Mouse (Mus musculus): Measurements from ENCODE around the gene Sbp. TPM values are rescaled to one million over a fixed set of nuclear protein-coding genes. Genes with fewer than 3 reads are reported as not detected.
A peak's percentile ranks its signal among the peaks of the same experiment; 100 is the strongest.
"Not testable (repeated sequence)": the region's sequence is repeated elsewhere in the genome, so short reads cannot be mapped to it uniquely, and the experiment has no call there.

The Sbp gene
- polyA plus RNA-seq (2014; fragmentation: Nextera tagmentation; extraction: Ambion mirVana), result not detected in 2 replicates

GRCm38 (mm10) chr17:23941372-23941771, at the start of gene Sbp:
Gene Sbp, plus strand, starts transcription at chr17:23941672.
- DNase-seq (ENCODE audit: low spot score), result no peak
- no peak for ATAC-seq
- no peak within 1 kb of the TSS for H3K27ac ChIP-seq (ENCODE audit: low read depth, low read length)
- H3K9me3 ChIP-seq (replicated peaks; ENCODE audit: control insufficient read depth, low read length), result no peaks in the 10 kb centered on the region
- no peak within 1 kb of the TSS for H3K9ac ChIP-seq (ENCODE audit: low read length)
- no peak within 1 kb of the TSS for H3K4me2 ChIP-seq (ENCODE audit: low read length)
- no peaks in the 10 kb centered on the region for H3K36me3 ChIP-seq (ENCODE audit: control insufficient read depth, insufficient read depth, low read length)
- no peaks in the 10 kb centered on the region for H3K27me3 ChIP-seq (replicated peaks; ENCODE audit: control insufficient read depth, insufficient read depth, low read length)
- H3K4me1 ChIP-seq (ENCODE audit: control insufficient read depth, insufficient read depth, low read length), result no peaks in the 10 kb centered on the region
- no peak within 1 kb of the TSS for H3K4me3 ChIP-seq (ENCODE audit: low read depth, low read length)

- H3K9ac ChIP-seq (ENCODE audit: low read length); H3K4me1 ChIP-seq (ENCODE audit: control insufficient read depth, insufficient read depth, low read length); H3K27ac ChIP-seq (ENCODE audit: low read depth, low read length); ATAC-seq; H3K4me2 ChIP-seq (ENCODE audit: low read length); H3K9me3 ChIP-seq (replicated peaks; ENCODE audit: control insufficient read depth, low read length); H3K4me3 ChIP-seq (ENCODE audit: low read depth, low read length); DNase-seq (ENCODE audit: low spot score); H3K36me3 ChIP-seq (ENCODE audit: control insufficient read depth, insufficient read depth, low read length); H3K27me3 ChIP-seq (replicated peaks; ENCODE audit: control insufficient read depth, insufficient read depth, low read length): not testable (repeated sequence)
- 81% methylated on average over 4 of the region's 4 CpGs for WGBS
Measured at GRCm38 (mm10) chr17:23917158-23917557, 24.3 kb upstream of the Sbp start, which contains the start of gene Dcpp3. Gene Dcpp3, plus strand, starts transcription at chr17:23917458.

GRCm38 (mm10) chr17:23924531-23925007, 16.9 kb upstream of the Sbp start:
- no peaks in the 10 kb centered on the region for H3K27me3 ChIP-seq (replicated peaks; ENCODE audit: control insufficient read depth, insufficient read depth, low read length)
- peaks cover 3% of the 10 kb centered on the region; the same call in 1 of the 2 replicates for H3K4me1 ChIP-seq (ENCODE audit: control insufficient read depth, insufficient read depth, low read length)
- DNase-seq (ENCODE audit: low spot score), result peak; percentile 95
- H3K9me3 ChIP-seq (replicated peaks; ENCODE audit: control insufficient read depth, low read length), result no peaks in the 10 kb centered on the region
- peak overlapping the region; percentile 90 for H3K27ac ChIP-seq (ENCODE audit: low read depth, low read length)
- H3K9ac ChIP-seq (ENCODE audit: low read length), result peak overlapping the region; percentile 65
- no peaks in the 10 kb centered on the region for H3K36me3 ChIP-seq (ENCODE audit: control insufficient read depth, insufficient read depth, low read length)
- 0% methylated on average over 29 of the region's 29 CpGs for WGBS
- peak; percentile 99 for ATAC-seq
- H3K4me2 ChIP-seq (ENCODE audit: low read length), result peak overlapping the region; percentile 68
- H3K4me3 ChIP-seq (ENCODE audit: low read depth, low read length), result peak overlapping the region; percentile 47

DNA sequence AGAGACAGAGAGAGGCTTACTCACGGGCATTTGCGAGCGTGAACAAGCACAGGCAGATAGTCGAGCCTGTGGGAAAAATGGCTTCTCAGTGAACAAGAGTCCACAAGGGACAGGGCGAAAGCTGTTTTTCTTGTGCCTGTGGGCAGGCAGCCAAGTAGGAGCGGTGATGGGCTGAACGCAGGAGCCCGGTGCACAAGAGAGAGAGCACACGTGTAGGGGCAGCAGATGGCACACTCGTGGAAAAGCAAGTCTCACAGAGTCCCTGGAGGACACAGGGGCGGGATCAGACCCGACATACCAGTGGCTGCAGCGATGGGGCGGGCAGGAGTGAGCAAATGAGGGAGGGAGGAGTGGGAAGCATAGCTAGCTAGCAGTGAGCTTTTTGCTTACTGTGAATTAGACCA, 16.4 kb upstream of the Sbp start:
- peak overlapping the region; percentile 90 for H3K27ac ChIP-seq (ENCODE audit: low read depth, low read length)
- H3K9me3 ChIP-seq (replicated peaks; ENCODE audit: control insufficient read depth, low read length), result no peaks in the 10 kb centered on the region
- peak overlapping the region; percentile 65 for H3K9ac ChIP-seq (ENCODE audit: low read length)
- H3K36me3 ChIP-seq (ENCODE audit: control insufficient read depth, insufficient read depth, low read length), result no peaks in the 10 kb centered on the region
- H3K27me3 ChIP-seq (replicated peaks; ENCODE audit: control insufficient read depth, insufficient read depth, low read length), result no peaks in the 10 kb centered on the region
- WGBS, result 2% methylated on average over 14 of the region's 14 CpGs
- H3K4me3 ChIP-seq (ENCODE audit: low read depth, low read length), result peak overlapping the region; percentile 47
- ATAC-seq, result peak; percentile 75
- DNase-seq (ENCODE audit: low spot score), result peak; percentile 81
- H3K4me1 ChIP-seq (ENCODE audit: control insufficient read depth, insufficient read depth, low read length), result peaks cover 3% of the 10 kb centered on the region; the same call in 1 of the 2 replicates
- H3K4me2 ChIP-seq (ENCODE audit: low read length), result peak overlapping the region; percentile 68

- Histone ChIP-seq H3K9ac (ENCODE audit: low read length) (no peak overlapping the region), H3K4me3 (ENCODE audit: low read depth, low read length) (no peak overlapping the region), H3K27me3 (replicated peaks; ENCODE audit: control insufficient read depth, insufficient read depth, low read length) (no peaks in the 10 kb centered on the region), H3K27ac (ENCODE audit: low read depth, low read length) (no peak overlapping the region), H3K4me1 (ENCODE audit: control insufficient read depth, insufficient read depth, low read length) (no peaks in the 10 kb centered on the region), H3K36me3 (ENCODE audit: control insufficient read depth, insufficient read depth, low read length) (no peaks in the 10 kb centered on the region), H3K9me3 (replicated peaks; ENCODE audit: control insufficient read depth, low read length) (no peaks in the 10 kb centered on the region), H3K4me2 (ENCODE audit: low read length) (no peak overlapping the region)
- ATAC-seq (no peak), DNase-seq (ENCODE audit: low spot score) (no peak)
- 87% methylated on average over 5 of the region's 5 CpGs for WGBS
Measured at GRCm38 (mm10) chr17:23931157-23931556, 10.3 kb upstream of the Sbp start.

DNA sequence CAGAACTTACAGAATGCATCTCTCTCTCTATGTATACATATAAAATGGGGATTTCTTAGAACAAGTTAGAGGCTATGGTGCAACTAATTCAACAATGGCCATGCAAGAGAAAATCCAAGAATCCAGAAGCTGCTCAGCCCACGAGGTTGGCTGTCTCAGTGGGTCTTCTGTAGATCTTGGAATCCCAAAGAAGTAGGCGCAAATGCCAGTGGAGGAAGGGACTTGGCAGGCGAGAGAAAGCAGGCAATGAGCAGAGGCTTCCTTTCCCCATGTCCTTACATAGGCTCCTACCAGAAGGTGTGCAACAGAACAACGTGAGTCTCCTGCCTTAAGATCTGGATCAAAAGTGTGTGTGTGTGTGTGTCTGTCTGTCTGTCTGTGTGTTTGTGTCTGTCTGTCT, 6.0 kb downstream of the Sbp start:
- H3K36me3 ChIP-seq (ENCODE audit: control insufficient read depth, insufficient read depth, low read length); DNase-seq (ENCODE audit: low spot score); ATAC-seq; H3K9me3 ChIP-seq (replicated peaks; ENCODE audit: control insufficient read depth, low read length); H3K27me3 ChIP-seq (replicated peaks; ENCODE audit: control insufficient read depth, insufficient read depth, low read length); H3K9ac ChIP-seq (ENCODE audit: low read length); H3K4me2 ChIP-seq (ENCODE audit: low read length); H3K4me3 ChIP-seq (ENCODE audit: low read depth, low read length); H3K27ac ChIP-seq (ENCODE audit: low read depth, low read length); H3K4me1 ChIP-seq (ENCODE audit: control insufficient read depth, insufficient read depth, low read length): not testable (repeated sequence)
- 84% methylated on average over 4 of the region's 4 CpGs for WGBS

DNA sequence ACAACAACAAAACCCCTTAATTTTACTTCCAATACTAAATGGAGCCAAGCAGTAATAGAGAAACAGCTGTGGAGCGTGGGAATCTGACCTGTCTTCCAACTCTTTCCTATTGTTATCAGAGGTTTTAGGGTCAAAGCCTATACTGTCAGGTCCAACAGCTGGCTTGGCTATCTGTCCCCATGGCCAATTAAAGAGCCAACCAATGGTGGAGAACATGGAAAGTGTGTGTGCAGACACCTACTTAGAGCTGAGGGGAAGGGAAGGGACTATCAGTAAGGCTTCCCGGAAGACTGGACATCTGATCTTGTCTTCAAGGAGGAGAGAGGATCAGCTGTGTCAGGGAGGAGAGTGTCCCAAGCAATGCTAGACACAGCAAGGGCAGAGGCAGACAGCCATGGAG, 7.6 kb downstream of the Sbp start:
- Histone ChIP-seq H3K27me3 (replicated peaks; ENCODE audit: control insufficient read depth, insufficient read depth, low read length) (no peaks in the 10 kb centered on the region), H3K27ac (ENCODE audit: low read depth, low read length) (no peak overlapping the region), H3K4me3 (ENCODE audit: low read depth, low read length) (no peak overlapping the region), H3K9ac (ENCODE audit: low read length) (no peak overlapping the region), H3K4me2 (ENCODE audit: low read length) (no peak overlapping the region), H3K9me3 (replicated peaks; ENCODE audit: control insufficient read depth, low read length) (no peaks in the 10 kb centered on the region), H3K4me1 (ENCODE audit: control insufficient read depth, insufficient read depth, low read length) (no peaks in the 10 kb centered on the region), H3K36me3 (ENCODE audit: control insufficient read depth, insufficient read depth, low read length) (no peaks in the 10 kb centered on the region)
- ATAC-seq (no peak), DNase-seq (ENCODE audit: low spot score) (no peak)
- WGBS, result 90% methylated on average over 2 of the region's 2 CpGs

DNA sequence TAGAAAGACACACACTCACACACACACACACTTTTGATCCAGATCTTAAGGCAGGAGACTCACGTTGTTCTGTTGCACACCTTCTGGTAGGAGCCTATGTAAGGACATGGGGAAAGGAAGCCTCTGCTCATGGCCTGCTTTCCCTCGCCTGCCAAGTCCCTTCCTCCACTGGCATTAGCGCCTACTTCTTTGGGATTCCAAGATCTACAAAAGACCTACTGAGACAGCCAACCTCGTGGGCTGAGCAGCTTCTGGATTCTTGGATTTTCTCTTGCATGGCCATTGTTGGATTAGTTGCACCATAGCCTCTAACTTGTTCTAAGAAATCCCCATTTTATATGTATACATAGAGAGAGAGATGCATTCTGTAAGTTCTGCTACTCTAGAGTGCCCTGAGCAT, 9.4 kb downstream of the Sbp start:
- H3K27me3 ChIP-seq (replicated peaks; ENCODE audit: control insufficient read depth, insufficient read depth, low read length); H3K9me3 ChIP-seq (replicated peaks; ENCODE audit: control insufficient read depth, low read length); H3K9ac ChIP-seq (ENCODE audit: low read length); H3K27ac ChIP-seq (ENCODE audit: low read depth, low read length); H3K36me3 ChIP-seq (ENCODE audit: control insufficient read depth, insufficient read depth, low read length); H3K4me1 ChIP-seq (ENCODE audit: control insufficient read depth, insufficient read depth, low read length); H3K4me3 ChIP-seq (ENCODE audit: low read depth, low read length); ATAC-seq; DNase-seq (ENCODE audit: low spot score); H3K4me2 ChIP-seq (ENCODE audit: low read length): not testable (repeated sequence)
- WGBS, result 70% methylated on average over 4 of the region's 4 CpGs

DNA sequence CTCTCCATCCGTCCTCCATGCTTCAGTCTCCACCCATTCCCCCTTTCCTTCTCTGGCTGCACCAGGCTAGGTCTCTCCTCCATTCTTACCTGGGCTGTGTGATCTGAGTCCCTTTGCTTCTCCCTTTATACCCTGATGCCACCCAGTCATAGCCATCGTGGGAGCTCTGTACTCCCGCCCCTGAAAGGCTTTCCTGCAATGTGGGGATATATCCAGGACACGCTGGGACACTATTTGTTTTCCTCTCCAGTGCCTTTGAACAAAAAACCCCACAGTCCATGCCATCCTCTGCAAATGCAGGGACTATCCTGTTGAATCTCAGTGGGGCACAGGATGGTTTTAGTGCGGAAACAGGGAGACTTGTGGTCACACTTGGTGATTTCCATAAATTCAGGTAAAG, 13.7 kb downstream of the Sbp start, which contains the start of gene Sbpl:
Sbpl (minus strand) TSS at position 101 of the 400 bp plus-strand sequence.
- no peak for ATAC-seq
- H3K9ac ChIP-seq (ENCODE audit: low read length), result no peak within 1 kb of the TSS
- H3K36me3 ChIP-seq (ENCODE audit: control insufficient read depth, insufficient read depth, low read length), result no peaks in the 10 kb centered on the region
- no peak within 1 kb of the TSS for H3K27ac ChIP-seq (ENCODE audit: low read depth, low read length)
- H3K27me3 ChIP-seq (replicated peaks; ENCODE audit: control insufficient read depth, insufficient read depth, low read length), result no peaks in the 10 kb centered on the region
- WGBS, result 76% methylated on average over 5 of the region's 5 CpGs
- no peak within 1 kb of the TSS for H3K4me3 ChIP-seq (ENCODE audit: low read depth, low read length)
- no peaks in the 10 kb centered on the region for H3K4me1 ChIP-seq (ENCODE audit: control insufficient read depth, insufficient read depth, low read length)
- H3K4me2 ChIP-seq (ENCODE audit: low read length), result no peak within 1 kb of the TSS
- H3K9me3 ChIP-seq (replicated peaks; ENCODE audit: control insufficient read depth, low read length), result no peaks in the 10 kb centered on the region
- DNase-seq (ENCODE audit: low spot score), result no peak
